ENCODE assay signal across 18 mouse cellular contexts in the genomic region with DNA sequence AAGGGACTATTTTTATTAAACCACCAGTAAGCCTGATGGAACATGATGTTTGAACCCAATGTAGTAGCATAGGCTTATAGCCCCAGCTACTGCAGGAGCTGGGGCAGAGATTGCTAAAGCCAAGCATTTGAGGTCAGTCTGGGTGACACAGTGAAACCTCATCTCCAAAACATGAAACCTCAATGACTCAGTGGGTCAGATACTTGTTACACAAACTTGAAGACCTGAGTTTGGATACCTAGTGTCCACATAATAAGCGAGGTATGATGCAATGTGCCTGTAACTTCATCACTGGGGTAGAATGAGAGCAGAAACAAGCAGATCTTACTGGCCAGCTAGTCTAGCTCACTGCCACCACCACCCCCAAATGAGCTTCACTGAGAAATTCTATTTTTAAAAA.
"Had no signal": no experiment of that assay in that cellular context is flagged by ENCODE, and none has a peak within 500 bp of the region (broad histone marks: within the 10 kb centered on the region; RNA-seq: fewer than 3 reads in every experiment).

No protein-coding gene starts in this region.

- H3K4me2 ChIP-seq: limb, embryonic 12.5 days; limb, embryonic 15.5 days; liver, embryonic 11.5 days; lung, embryonic 14.5 days; midbrain, embryonic 12.5 days; midbrain, embryonic 15.5 days; neural tube, embryonic 13.5 days had no signal

- ATAC-seq: liver, postnatal 0 days; lung, postnatal 0 days; midbrain, embryonic 15.5 days had no signal

- DNase-seq: kidney, adult 9 months; kidney, postnatal 14 days; kidney, postnatal 4 days; left cerebral cortex, postnatal 4 days; liver, postnatal 0 days; lung, embryonic 14.5 days; retina, postnatal 1 day; right cerebral cortex, postnatal 25 days; thymus, postnatal 25 days had no signal

- H3K27ac ChIP-seq: limb, embryonic 12.5 days; limb, embryonic 15.5 days; liver, embryonic 14.5 days; macrophage; midbrain, embryonic 12.5 days; midbrain, embryonic 15.5 days; neural tube, embryonic 13.5 days had no signal

- H3K36me3 ChIP-seq: limb, embryonic 12.5 days; limb, embryonic 15.5 days; midbrain, embryonic 12.5 days; midbrain, embryonic 15.5 days; neural tube, embryonic 13.5 days had no signal

- H3K4me3 ChIP-seq: limb, embryonic 12.5 days; limb, embryonic 15.5 days; midbrain, embryonic 12.5 days; midbrain, embryonic 15.5 days; neural tube, embryonic 13.5 days had no signal

- H3K9ac ChIP-seq: limb, embryonic 12.5 days; limb, embryonic 15.5 days; liver, embryonic 14.5 days; liver, postnatal 0 days; lung, embryonic 14.5 days; midbrain, embryonic 12.5 days; midbrain, embryonic 15.5 days; neural tube, embryonic 13.5 days had no signal

- H3K27me3 ChIP-seq: limb, embryonic 12.5 days; limb, embryonic 15.5 days; midbrain, embryonic 12.5 days; midbrain, embryonic 15.5 days; neural tube, embryonic 13.5 days had no signal

- H3K4me1 ChIP-seq: limb, embryonic 12.5 days; limb, embryonic 15.5 days; midbrain, embryonic 12.5 days; midbrain, embryonic 15.5 days; neural tube, embryonic 13.5 days had no signal

- H3K9me3 ChIP-seq: limb, embryonic 12.5 days; limb, embryonic 15.5 days; midbrain, embryonic 12.5 days; midbrain, embryonic 15.5 days; neural tube, embryonic 13.5 days had no signal
